Mouse (Mus musculus): ENCODE results near the gene Tstd1. TPM values are rescaled to one million over a fixed set of nuclear protein-coding genes. Genes with fewer than 3 reads are reported as not detected.

Gene Tstd1
- 1 to 10 TPM in 1 of 2 experiments, not detected in 1; 1.6 TPM for total RNA-seq (2021)
- long read RNA-seq, experiment 1: 0 reads
- long read RNA-seq, experiment 2: 0 reads

DNA sequence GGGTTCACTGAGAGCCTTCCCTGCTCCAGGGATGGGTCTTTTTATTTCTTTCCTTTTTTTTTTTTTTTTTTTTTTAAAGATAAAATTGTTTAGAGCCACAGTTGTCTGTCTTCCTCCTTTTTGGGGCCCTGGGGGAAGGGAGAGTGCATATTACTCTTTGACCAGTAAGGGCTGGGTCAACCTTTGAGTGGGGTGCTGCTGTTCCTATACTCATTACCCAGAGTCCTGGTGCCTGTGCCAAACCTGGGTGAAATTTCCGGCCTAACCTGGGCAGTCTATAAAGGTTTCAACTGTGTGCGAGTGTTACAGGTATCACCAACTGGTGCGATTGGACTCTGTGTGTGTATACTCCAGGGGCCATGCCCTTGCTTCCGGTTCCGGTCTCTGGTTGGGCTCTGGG, at the start of gene Tstd1:
TSS of gene Tstd1 (plus strand) at position 213 of the 400 bp plus-strand sequence.
- no peak for DNase-seq

DNA sequence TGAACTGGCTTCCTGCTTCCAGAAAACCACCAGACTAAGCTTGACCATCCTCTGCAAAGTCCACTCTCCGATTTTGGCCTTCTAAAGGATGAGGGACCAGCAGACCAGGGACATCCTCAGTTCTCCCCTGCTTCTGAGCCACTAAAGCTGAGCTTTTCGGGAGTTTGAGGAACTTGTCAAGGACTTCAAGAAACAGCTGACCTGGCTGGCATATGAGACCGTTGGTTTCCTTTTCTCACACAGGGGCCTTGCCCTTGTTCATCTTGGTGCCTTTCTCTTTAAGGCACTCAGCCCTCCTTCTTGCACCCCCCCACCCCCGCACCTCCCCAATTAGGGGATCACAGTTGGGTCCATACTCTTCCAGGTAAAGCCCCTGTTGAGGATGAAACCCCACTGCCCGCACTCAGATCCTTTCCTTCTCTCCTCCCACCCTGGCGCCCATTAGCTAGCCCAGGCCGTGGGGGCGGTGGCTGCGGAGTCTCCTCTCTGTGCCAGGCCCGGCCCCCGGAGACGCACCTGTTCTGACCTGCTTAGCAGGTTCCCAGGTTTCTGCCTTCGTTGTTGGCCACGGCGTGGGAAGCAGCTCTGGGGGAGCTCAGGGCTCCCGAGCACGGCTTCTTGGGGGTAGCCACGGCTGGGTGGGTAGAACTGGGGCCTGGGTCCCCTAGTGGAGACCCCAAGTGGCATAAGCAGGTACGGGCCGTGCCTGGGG, 48.7 kb upstream of the Tstd1 start, which contains the start of gene Nectin4:
TSS of gene Nectin4 (plus strand) at position 255 of the 712 bp plus-strand sequence.
- DNase-seq: peak in 1 of 2 experiments; percentile 39

DNA sequence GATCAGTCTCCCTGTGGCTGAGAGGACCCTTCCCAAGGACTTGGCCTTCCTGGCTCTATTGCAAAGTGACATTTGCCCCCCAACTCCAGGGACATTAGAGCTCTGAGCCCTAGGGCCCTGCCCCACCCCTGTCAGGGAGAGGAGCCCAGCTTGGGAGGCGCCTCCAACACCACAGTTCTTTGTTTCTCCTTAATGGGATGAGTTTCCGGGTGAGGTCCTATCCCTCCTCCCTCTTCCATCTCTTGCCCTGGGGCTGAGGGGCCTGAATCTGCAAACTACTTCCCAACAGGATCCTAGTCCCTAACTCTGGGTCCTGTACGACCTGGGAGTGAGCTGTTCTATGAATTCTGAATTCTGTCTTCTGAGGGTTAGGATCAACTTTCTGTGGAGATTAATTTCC, 45.8 kb upstream of the Tstd1 start:
- no peak for DNase-seq

DNA sequence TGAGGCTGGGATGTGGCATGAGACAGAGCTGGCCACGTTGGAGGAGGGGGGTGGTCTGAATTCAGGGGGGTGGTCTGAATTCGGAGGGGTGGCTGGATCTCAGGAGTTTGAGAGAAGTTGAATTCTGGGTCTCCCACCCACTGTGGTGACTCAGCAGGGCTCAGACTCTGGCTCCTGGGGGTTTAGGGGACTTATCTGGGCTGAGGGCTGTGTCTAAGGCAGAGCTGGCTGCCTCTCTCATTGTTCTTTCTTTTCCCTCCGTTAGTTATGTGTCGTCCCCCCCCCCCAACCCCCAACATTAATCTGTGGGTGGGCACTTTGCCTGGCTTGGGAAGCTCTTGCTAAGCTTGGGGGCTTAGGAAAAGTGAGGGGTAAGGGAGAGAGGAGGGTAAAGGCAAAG, 44.7 kb upstream of the Tstd1 start:
- no peak for DNase-seq

DNA sequence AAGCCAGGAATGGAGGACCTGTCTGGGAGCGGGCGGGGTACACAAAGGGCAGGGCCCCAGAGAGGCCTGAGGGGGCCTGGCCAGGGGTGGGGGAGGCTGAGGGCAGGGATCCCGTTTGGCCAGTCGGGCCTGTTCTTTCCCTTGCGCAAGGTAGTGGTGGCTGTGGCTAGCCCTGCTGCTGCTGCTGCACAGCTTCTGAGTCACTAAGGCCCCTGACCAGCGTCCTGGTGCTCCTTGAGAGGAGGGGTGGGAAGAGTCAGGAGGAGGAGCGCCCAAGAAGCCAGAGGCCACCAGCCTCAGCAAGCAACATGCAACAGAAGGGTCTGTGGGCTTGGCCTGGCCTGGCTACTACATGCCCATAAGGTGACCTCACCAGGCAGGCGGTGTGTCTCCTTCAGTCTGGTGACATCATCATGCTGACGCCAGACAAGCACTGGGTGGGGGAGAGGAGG, 43.0 kb upstream of the Tstd1 start:
- no peak for DNase-seq

DNA sequence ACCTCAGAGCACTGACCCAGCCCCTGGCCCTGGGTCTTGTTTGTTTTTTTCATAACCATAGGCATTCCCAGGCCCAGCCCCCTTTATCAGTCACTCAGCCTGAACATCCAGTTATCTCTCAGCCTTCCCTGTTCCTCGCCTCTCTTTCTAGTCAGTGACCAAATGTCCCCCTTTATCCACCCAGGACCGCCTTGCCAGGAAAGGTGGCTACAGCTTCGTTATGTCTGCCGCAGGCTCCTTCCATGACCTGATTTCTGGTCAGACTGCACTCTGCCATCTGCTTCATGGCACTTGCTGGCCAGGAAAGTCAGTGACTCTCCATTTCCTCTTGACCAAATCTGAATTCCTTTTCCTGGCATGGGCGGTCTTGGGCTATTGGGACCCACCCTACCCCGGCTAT, 40.4 kb upstream of the Tstd1 start:
- DNase-seq: no peak

DNA sequence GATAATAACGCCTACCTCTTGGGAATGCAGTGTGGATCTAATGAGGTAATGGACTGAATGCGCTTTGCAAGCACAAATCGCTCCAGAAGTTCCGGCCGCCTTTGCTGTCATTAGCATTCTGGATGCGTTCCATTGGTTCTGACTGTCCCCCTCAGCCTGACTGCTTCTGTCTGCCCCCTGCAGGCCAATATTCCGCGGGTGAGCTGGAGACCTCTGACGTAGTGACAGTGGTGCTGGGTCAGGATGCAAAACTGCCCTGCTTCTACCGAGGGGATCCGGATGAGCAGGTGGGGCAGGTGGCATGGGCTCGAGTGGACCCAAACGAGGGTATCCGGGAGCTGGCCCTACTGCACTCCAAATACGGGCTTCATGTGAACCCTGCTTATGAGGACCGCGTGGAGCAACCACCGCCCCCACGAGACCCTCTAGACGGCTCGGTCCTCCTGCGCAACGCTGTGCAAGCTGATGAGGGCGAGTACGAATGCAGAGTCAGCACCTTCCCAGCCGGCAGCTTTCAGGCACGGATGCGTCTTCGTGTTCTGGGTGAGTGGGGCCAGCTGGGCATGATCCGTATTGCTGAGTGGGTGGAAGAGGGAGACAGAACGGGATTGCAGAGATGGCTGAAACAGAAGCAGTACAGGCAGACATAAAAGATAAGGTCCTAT, 38.6 kb upstream of the Tstd1 start:
- peak; percentile 86 to 90 for DNase-seq

DNA sequence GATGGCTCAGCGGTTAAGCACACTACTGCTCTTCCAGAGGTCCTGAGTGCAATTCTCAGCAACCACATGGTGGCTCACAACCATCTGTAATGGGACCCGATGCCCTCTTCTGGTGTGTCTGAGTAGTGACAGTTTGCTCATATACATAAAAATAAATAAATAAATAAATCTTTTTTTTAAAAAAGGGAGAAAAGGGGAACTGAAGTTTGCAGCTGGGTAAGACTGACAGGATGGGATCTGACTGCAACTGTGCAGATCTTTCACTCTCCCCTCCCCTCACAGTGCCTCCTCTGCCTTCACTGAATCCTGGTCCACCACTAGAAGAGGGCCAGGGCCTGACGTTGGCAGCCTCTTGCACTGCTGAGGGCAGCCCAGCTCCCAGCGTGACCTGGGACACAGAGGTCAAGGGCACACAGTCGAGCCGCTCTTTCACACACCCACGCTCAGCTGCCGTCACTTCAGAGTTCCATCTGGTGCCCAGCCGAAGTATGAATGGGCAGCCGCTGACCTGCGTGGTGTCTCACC, 36.5 kb upstream of the Tstd1 start:
- DNase-seq: peak in 1 of 2 experiments; percentile 23

DNA sequence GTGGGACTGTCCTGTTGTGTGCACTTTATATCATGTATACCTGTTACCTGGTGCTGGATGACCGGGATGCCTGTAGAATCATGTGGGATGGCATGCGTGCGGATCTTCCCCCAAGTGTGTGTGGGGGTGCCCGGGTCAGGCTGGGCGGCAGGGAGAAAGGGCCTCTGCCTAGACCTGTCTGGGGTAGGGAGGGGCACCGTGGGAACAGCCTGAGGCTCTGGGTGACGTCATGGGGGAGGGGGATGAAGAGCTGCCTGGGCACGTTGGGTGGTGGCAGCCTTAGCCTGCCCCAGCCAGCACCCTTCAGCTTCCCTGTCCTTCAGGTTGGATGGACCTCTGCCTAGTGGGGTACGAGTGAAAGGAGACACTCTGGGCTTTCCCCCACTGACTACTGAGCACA, 34.3 kb upstream of the Tstd1 start:
- no peak for DNase-seq

DNA sequence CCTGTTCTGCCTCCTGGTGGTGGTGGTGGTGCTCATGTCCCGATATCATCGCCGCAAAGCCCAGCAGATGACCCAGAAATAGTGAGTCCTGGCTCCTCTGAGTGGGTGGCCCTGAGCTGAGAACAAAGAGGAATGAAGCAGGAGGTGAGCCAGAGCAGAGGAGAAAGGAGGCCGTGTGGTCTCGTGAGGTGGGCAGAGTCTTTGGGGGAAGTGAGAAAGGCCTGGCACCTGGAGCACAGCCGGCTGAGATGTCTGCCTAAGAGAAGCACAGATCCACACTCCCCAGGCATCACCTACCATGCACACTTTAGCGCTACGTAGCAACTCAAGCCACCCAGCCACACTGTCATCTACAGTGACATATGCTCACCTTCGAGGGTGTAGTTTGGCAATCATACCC, 33.5 kb upstream of the Tstd1 start:
- no peak for DNase-seq

DNA sequence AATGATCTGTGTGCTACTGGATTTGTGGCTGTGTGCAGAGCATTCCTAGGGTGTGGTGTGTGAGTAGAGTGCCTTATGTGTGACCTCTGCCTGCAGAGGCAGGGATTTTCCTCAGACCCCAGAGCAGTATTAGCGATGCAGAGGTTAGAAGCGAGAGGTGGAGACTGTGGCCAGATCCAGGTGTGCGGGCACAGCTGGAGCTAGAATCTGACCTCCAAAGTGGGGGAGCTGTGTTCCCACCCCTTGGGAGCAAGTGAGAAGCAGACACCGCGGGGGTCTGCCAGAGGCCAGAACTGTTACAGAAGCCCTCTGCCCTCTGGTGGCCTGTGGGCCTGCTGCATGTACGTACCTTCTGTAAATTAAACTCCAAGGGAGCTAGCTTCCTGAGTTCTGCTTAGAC, 31.6 kb upstream of the Tstd1 start:
- no peak for DNase-seq

DNA sequence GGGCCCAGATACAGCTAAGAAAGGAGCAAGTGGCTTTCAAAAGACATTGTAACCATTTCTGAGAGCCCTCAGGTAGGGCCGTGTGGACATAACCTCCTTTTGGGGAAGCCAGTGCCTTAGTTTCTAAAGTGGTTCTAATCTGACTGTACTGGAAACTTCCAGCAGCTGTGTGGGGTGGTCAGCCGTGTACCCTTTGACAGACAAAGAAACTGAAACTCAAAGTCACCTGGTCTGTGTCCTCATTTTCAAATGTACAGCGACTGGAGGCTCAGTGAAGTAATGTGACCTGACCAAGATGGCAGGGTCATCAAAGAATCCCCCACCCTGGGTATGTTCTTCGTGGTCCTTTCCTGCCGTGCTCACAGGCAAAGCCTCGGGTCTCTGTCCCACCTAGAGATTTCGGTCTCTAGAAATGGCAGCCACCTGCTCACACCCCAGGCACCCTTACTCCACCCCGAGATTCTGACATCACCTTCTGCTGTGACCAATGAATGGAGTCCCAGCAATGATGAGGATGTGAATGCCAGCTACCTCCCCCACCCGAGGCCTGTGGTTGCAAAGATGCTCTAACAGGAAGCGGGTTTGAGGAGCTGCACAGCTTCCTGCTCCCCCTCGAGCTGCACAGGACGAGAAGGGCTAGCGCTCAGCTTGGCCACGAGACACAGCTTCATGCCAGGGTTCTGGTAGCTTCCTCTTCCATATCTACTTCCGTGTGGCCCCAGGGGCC, 30.1 kb upstream of the Tstd1 start, which contains the start of gene Arhgap30:
TSS of gene Arhgap30 (plus strand) at position 579 of the 727 bp plus-strand sequence.
- DNase-seq: peak; percentile 34 to 87

DNA sequence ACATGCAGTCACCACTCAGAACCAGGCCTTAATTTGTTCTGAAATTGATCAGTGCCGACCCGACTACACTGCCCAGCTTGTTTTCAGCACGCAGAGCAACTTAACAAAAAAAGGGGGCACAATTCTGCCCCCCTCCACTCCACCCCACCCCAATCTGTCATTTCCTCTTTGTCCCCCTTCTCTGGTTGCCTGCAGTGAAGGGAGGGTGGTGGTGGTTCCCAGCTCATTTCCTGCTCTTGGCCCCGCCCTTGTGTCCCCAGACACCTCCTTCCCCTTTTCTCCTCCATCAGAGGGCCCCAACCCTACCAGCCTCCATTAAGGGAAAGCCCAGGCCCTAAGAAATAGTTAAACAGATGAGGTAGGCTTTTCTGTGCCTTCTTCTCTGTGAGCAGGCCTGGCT, 28.6 kb upstream of the Tstd1 start:
- peak; percentile 24 to 79 for DNase-seq

DNA sequence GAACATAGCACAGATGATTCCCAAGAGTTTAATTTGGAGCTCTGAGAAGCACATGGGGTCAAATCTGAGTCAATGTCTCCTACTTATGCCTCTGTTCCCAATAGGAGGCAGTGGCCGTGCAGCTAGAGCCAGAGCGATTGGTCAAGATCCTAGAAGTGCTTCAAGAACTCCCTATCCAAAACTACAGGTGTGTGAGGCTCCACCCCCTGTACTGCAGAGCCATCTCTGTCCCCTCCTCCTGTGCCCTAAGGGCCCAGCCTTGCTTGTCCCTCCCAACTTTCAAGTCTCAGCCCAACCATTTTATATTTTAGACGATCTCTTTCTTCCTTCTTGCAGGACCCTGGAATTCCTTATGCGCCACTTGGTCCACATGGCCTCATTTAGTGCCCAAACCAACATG, 16.9 kb upstream of the Tstd1 start:
- no peak for DNase-seq

DNA sequence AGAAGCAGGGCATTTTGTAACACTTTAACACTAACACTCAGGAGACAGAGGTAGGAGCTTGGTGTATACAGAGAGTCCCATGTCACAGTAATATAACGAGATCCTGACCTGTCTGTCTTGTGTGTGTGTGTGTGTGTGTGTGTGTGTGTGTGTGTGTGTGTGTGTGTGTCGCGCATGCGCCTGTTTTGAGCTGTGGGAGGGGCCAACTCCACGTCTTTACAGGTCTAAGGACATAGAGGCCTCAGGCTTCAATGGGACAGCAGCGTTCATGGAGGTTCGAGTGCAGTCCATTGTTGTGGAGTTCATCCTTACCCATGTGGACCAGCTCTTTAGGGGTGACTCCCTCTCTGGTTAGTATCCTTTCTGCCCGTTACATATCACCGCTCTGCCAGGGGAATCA, 15.7 kb upstream of the Tstd1 start:
- no peak for DNase-seq

DNA sequence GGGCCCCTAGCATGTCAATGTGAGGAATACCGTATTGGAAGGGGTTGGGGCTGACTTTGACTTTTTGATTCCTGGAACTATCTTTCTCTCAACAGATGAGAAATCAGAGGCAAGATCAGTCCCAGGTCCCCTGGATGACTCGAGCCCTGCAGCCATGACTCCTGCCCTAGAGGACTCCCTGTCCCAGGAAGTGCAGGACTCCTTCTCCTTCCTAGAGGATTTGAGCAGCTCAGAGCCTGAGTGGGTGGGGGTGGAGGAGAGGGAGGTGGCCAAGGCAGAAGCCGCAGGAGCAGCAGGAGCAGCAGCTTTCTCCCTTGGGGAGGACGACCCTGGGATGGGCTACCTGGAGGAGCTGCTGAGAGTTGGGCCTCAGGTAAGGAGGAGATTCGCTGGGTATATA, 11.4 kb upstream of the Tstd1 start:
- no peak for DNase-seq

DNA sequence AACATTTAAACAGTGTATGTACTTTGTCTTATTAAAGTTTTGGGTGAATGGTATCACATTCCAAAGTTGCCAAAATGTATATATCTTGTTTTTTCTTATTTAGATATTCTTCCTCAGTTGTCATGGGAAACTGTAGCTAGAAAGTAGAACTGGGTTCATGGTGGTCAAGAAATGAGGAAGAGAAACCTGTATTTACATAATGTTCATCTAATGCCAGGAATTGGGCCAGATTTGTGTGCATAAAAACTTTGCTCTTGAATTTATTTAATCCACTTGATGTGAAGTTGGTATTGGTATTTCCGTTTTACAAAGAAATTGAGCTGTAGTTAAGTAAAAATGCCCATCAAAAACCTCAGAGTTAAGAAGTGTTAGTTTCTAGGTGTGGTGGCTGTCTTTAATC, 8.4 kb upstream of the Tstd1 start:
- DNase-seq: no peak

DNA sequence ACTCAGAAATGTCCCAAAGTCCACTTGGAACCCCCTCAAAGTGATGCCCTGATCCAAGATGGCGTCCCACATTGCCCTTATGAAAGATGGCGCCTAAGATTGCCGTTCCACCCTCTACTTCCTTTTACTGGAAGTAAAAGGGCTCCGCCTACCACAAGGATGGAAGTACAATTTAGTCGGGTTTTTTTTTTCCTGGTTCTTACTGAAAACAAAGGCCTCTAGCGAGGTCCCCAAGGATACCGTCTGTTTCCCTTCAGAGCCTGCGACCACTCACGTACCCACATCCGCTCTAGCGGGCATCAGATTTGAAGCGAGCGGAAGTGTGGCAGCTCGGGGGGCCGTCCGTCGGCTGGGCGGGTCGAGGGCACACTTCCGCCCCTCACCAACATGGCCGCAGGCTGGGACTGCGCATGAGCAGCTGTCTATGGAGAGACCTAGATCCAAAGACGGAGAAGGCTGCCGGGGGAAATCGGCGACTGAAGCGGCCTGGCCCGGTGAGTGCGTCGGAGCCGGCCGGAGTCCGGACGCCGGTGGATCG, 7.7 kb upstream of the Tstd1 start, which contains the start of gene Usf1:
TSS of gene Usf1 (plus strand) at position 367 of the 538 bp plus-strand sequence.
- peak; percentile 96 to 97 for DNase-seq

DNA sequence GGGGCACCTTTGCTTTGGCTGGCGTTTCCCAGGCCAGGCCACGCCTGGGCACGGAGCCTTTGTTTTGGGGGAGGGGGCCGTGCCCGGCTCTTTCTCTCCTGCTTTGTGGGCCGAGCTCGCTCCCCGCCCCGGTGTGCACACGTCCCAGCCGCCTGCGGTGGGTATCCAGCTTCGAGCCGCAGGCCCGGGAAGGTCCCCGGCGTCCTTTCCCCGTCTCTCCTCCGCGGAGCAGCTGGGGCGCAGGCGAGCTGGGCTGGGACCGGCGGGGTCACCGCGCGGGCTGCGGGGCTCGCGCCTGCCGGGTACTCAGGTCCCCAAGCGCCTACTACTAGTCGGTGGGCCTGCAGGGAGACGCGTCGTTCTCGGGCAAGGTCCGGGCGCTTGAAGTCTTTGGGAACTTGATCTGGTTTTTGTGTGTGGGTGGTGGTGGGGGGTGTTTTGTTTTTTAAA, 7.2 kb upstream of the Tstd1 start:
- no peak for DNase-seq

DNA sequence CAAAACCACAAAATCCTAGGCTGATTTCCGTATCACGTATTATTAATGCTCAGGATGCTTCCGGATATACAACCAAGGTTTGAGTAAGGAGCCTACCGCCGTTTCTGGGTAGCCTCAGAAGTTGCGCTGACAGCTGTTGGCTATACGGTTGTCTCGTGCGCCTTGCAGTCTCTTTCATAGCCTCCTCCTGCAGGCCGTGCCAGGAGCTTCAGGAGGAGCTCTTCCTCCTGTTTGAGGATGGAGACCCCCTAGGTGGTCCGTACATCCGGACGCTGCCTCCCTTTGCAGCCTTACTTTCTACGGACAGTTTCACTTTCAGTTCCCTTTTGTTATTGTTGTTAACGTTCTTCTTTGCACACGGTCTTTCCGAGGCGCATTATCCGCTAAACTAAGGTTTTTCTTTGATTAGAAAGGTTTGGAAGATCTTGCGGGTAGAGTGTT, 6.7 kb upstream of the Tstd1 start:
- DNase-seq: peak; percentile 52 to 67

DNA sequence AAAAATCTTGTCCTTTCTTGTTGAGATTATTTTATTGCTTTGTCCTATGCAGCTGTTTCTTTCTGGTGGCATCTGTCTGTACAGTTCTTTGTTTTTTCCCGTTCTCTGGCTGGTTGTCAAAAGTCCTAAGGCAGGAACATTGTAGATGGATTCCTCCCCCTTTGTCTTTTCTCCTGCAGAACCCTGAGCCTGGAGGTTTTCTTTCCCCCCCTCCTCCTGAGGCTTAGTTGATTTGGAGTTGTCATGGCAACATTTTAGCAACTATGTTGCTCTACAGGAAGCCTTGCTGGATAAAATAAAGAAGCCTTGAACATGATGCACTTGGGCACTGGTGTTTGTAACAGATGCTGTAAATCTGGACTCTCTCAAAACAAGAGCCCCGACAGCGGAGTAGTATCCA, 6.2 kb upstream of the Tstd1 start:
- peak; percentile 39 to 47 for DNase-seq

DNA sequence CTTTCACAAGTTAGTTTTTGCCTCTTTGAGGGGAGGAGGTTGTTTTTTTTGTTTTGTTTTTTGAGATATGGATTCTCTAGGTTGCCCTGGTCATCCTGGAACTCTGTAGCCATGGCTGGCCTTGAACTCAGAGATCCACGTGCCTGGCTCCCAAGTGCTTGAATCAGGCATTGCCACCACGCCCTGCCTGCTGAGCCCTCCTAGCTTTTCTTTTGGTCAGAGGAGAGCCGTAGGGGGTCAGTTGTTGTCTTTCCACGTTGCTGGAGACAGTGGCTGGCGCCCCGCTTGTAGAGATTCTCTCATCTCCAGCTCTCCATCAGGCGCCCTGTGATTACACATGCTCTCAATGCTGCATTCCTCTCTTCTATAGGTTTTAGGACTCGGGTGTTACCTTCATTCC, 5.1 kb upstream of the Tstd1 start:
- DNase-seq: no peak
